Mouse (Mus musculus) kidney, adult 18-20 months (tissue): ENCODE data around the gene Oser1.
"Not testable (repeated sequence)": the region's sequence is repeated elsewhere in the genome, so short reads cannot be mapped to it uniquely, and the experiment has no call there.

Experiments
- DNase-seq: peaks from one replicate; pipeline ENCODE4 v3.0.0; 2021

Gene Oser1

GRCm38 (mm10) chr2:163439488-163439887 lies 15.0 kb upstream of the Oser1 start:
- DNase-seq = no peak

- no peak for DNase-seq
These were observed 14.3 kb upstream of the Oser1 start for GRCm38 (mm10) chr2:163438619-163439451.

GRCm38 (mm10) chr2:163438246-163438618 lies 13.7 kb upstream of the Oser1 start, which contains the start of gene Gdap1l1:
Gene Gdap1l1, plus strand, starts transcription at chr2:163438476.
- DNase-seq = no peak

- no peak for DNase-seq
These were observed 13.3 kb upstream of the Oser1 start for GRCm38 (mm10) chr2:163437800-163438199.

GRCm38 (mm10) chr2:163433971-163434370 lies 9.5 kb upstream of the Oser1 start:
- no peak for DNase-seq

- DNase-seq = no peak
These were observed 6.8 kb upstream of the Oser1 start for GRCm38 (mm10) chr2:163431289-163431688.

GRCm38 (mm10) chr2:163428346-163429011 lies 4.0 kb upstream of the Oser1 start:
- no peak for DNase-seq

GRCm38 (mm10) chr2:163422895-163423660 lies 1.4 kb downstream of the Oser1 start:
- peak; percentile 40 for DNase-seq

GRCm38 (mm10) chr2:163420366-163420886 lies 4.1 kb downstream of the Oser1 start:
- no peak for DNase-seq

- DNase-seq = peak; percentile 99
These were observed 5.0 kb downstream of the Oser1 start for GRCm38 (mm10) chr2:163419346-163420045.

GRCm38 (mm10) chr2:163418841-163419345 lies 5.6 kb downstream of the Oser1 start:
- DNase-seq = no peak

- no peak for DNase-seq
These were observed 6.7 kb downstream of the Oser1 start for GRCm38 (mm10) chr2:163417830-163418229.

- DNase-seq = no peak
These were observed 7.5 kb downstream of the Oser1 start for GRCm38 (mm10) chr2:163417026-163417425.

- no peak for DNase-seq
These were observed 11.5 kb downstream of the Oser1 start for GRCm38 (mm10) chr2:163412846-163413590.

GRCm38 (mm10) chr2:163412419-163412818 lies 12.1 kb downstream of the Oser1 start:
- DNase-seq = no peak

GRCm38 (mm10) chr2:163411840-163412239 lies 12.7 kb downstream of the Oser1 start:
- DNase-seq = no peak

GRCm38 (mm10) chr2:163411344-163411743 lies 13.2 kb downstream of the Oser1 start:
- DNase-seq = not testable (repeated sequence)

- DNase-seq = no peak
These were observed 14.3 kb downstream of the Oser1 start for GRCm38 (mm10) chr2:163410211-163410610.

- DNase-seq = no peak
These were observed 20.3 kb downstream of the Oser1 start for GRCm38 (mm10) chr2:163404037-163404815.

- DNase-seq = peak; percentile 82
These were observed 23.3 kb downstream of the Oser1 start for GRCm38 (mm10) chr2:163401221-163401620.

- DNase-seq = no peak
These were observed 25.3 kb downstream of the Oser1 start for GRCm38 (mm10) chr2:163399222-163399621.
